Mouse (Mus musculus): ENCODE data around the gene Olfr561. TPM values are rescaled to one million over a fixed set of nuclear protein-coding genes. Genes with fewer than 3 reads are reported as not detected.

The Olfr561 gene
- not detected in 2 replicates for polyA plus RNA-seq (2014; fragmentation: Nextera tagmentation; extraction: Ambion mirVana)

DNA sequence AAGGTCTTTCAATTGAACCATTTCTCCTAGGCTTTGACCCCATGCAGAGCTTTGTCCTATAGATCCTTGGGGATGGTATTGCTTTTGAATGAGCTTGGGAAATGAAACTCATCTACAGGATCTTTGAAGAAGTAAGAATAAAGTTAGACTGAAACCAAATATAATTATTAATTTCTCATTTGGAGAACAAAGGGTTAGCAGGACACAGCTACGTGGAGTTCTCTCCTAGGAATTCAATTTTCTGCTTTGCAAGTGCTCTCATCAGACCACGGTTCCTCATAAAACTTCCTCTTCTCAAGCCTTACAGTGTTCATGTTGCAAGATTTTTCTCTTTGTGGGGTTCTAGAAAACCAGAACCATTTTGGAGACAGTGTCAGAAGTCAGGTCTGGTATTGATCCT lies at the start of gene Olfr561:
Gene Olfr561, plus strand, starts transcription at position 301 of the 400 bp plus-strand sequence.
- no peak within 1 kb of the TSS for H3K4me2 ChIP-seq (replicated peaks)
- no peaks in the 10 kb centered on the region for H3K27me3 ChIP-seq (ENCODE audit: control insufficient read depth, insufficient read depth, low read length)
- ATAC-seq (ENCODE audit: low FRiP score) (no peak), DNase-seq (ENCODE audit: low spot score) (no peak)
- no peak within 1 kb of the TSS for H3K9ac ChIP-seq
- H3K27ac ChIP-seq, result no peak within 1 kb of the TSS
- WGBS, result 86% methylated on average over 2 of the region's 2 CpGs
- no peaks in the 10 kb centered on the region for H3K9me3 ChIP-seq (ENCODE audit: control insufficient read depth, low read length)
- H3K4me1 ChIP-seq (replicated peaks; ENCODE audit: control insufficient read depth, insufficient read depth, low read length), result no peaks in the 10 kb centered on the region
- H3K36me3 ChIP-seq (replicated peaks; ENCODE audit: control insufficient read depth, insufficient read depth), result no peaks in the 10 kb centered on the region
- no peak within 1 kb of the TSS for H3K4me3 ChIP-seq (replicated peaks; ENCODE audit: low read length)

DNA sequence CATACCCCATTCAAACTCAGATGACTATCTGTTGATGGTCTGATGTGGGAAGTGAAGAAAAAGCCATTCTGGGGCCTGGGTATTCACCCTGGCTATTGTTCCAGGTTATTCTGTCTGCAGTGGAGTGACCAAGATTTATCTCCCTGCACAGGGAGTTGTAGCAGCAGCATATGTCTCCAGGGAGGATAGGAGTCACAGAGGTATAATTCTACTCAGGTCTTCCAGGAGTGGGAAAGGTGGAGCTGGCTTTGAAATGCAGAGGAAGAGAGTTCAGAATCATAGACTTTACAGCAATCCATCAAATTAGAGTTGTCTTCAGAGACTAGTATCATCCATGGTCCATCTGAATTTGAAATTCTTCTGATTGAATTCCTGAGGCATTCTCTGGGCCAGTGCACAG lies 43.6 kb upstream of the Olfr561 start, which contains the start of gene Olfr559:
Gene Olfr559, minus strand, starts transcription at position 101 of the 400 bp plus-strand sequence.
- Histone ChIP-seq H3K9me3 (ENCODE audit: control insufficient read depth, low read length) (no peaks in the 10 kb centered on the region), H3K27ac (no peak within 1 kb of the TSS), H3K36me3 (replicated peaks; ENCODE audit: control insufficient read depth, insufficient read depth) (no peaks in the 10 kb centered on the region), H3K4me1 (replicated peaks; ENCODE audit: control insufficient read depth, insufficient read depth, low read length) (no peaks in the 10 kb centered on the region), H3K27me3 (ENCODE audit: control insufficient read depth, insufficient read depth, low read length) (no peaks in the 10 kb centered on the region), H3K9ac (no peak within 1 kb of the TSS), H3K4me2 (replicated peaks) (no peak within 1 kb of the TSS), H3K4me3 (replicated peaks; ENCODE audit: low read length) (no peak within 1 kb of the TSS)
- ATAC-seq (ENCODE audit: low FRiP score), result no peak
- no peak for DNase-seq (ENCODE audit: low spot score)

DNA sequence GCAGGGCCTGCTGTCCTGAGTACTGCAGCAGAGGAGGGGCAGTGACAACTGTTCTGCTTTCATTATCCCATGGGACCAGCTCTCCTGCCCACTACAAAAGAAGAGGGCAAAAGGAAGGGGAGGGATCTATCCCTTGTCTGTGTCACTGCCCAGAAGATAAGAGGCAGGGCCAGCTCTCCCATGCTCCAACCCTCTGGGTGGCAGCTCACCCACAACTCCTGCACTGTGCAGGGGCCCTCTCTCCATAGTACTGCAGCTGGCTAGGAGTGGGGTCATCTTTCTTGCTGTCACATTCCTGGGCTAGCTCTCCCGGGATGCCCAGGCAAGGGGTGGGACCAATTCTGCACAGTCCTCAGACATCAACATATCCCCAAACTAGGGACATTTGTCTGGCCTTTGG lies 37.2 kb upstream of the Olfr561 start:
- H3K4me1 ChIP-seq (replicated peaks; ENCODE audit: control insufficient read depth, insufficient read depth, low read length), result no peaks in the 10 kb centered on the region
- H3K4me3 ChIP-seq (replicated peaks; ENCODE audit: low read length), result no peak overlapping the region
- H3K4me2 ChIP-seq (replicated peaks), result no peak overlapping the region
- H3K36me3 ChIP-seq (replicated peaks; ENCODE audit: control insufficient read depth, insufficient read depth), result no peaks in the 10 kb centered on the region
- ATAC-seq (ENCODE audit: low FRiP score) (no peak), DNase-seq (ENCODE audit: low spot score) (no peak)
- H3K27me3 ChIP-seq (ENCODE audit: control insufficient read depth, insufficient read depth, low read length), result no peaks in the 10 kb centered on the region
- no peak overlapping the region for H3K9ac ChIP-seq
- no peaks in the 10 kb centered on the region for H3K9me3 ChIP-seq (ENCODE audit: control insufficient read depth, low read length)
- H3K27ac ChIP-seq, result no peak overlapping the region
- WGBS, result 62% methylated on average over 1 of the region's 1 CpGs

DNA sequence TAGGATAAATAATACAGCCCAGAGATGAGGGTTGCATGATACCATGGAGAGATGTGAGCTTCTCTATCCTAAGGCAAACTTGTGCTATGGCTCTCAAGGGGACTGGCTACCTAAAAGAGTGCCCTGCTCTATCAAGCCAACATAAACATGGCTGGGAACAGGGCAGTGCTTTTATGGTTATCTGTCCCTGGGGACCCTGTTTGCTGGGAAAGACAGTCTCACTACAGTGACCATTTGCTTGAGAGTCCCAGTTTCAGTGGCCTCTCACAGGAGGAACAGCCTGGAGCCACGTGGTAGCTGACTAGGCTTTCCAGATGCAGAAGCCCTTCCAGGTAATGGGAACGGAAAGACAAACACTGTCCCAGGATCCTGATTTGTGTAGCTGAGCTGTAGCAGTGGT lies 33.3 kb upstream of the Olfr561 start:
- H3K4me1 ChIP-seq (replicated peaks; ENCODE audit: control insufficient read depth, insufficient read depth, low read length), result no peaks in the 10 kb centered on the region
- DNase-seq (ENCODE audit: low spot score), result no peak
- no peak for ATAC-seq (ENCODE audit: low FRiP score)
- no peak overlapping the region for H3K9ac ChIP-seq
- H3K4me2 ChIP-seq (replicated peaks), result no peak overlapping the region
- H3K4me3 ChIP-seq (replicated peaks; ENCODE audit: low read length), result no peak overlapping the region
- H3K27me3 ChIP-seq (ENCODE audit: control insufficient read depth, insufficient read depth, low read length), result no peaks in the 10 kb centered on the region
- no peak overlapping the region for H3K27ac ChIP-seq
- no peaks in the 10 kb centered on the region for H3K36me3 ChIP-seq (replicated peaks; ENCODE audit: control insufficient read depth, insufficient read depth)
- WGBS, result 80% methylated on average over 2 of the region's 2 CpGs
- no peaks in the 10 kb centered on the region for H3K9me3 ChIP-seq (ENCODE audit: control insufficient read depth, low read length)

DNA sequence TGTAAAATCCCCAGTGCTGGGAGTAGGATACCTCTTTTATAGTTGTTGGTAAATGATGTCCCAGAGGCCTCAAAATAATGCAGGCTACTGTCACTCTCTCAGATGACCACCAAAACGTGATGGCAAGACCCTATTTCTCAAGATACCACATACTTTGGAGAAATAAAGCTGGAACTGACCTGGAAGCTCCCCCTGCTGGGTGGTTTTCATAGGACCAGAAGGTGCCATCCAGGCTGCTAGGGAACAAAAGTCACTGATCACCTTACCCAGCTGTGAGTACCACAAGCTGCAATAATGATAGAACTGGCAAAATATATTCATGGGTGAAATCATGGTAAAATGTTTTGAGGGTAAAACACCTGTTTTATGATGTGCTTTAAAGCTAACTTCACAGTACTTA lies 18.9 kb upstream of the Olfr561 start:
- no peak overlapping the region for H3K4me2 ChIP-seq (replicated peaks)
- WGBS, result 26% methylated on average over 1 of the region's 1 CpGs

DNA sequence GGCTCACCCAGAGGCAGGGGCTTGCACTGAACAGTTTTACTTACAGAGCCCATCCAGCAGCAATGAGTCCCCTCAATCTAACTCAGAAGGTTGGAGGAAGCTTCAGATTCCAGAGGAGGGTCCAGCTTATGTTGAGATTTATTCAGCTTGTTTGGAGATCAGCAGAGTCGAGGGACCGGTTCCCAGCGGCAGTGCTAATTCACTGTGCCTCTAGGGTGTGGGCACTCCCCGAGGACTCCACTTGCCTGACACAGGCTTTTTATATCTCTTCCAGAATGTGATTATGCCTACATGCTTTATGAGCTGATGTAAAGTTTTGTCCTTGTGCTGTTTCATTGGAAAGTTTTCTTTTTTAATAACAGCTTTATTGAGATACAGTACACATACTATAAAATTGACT lies 11.8 kb upstream of the Olfr561 start, which contains the start of the genes Olfr560 and Olfr78:
Gene Olfr560, minus strand, starts transcription at position 101 of the 400 bp plus-strand sequence.
Gene Olfr78, minus strand, starts transcription at position 206 of the 400 bp plus-strand sequence.
- H3K4me3 ChIP-seq (replicated peaks; ENCODE audit: low read length), result no peak within 1 kb of the TSS
- H3K9ac ChIP-seq, result no peak within 1 kb of the TSS
- no peak within 1 kb of the TSS for H3K4me2 ChIP-seq (replicated peaks)
- no peak within 1 kb of the TSS for H3K27ac ChIP-seq
- DNase-seq (ENCODE audit: low spot score) (no peak), ATAC-seq (ENCODE audit: low FRiP score) (no peak)
- no peaks in the 10 kb centered on the region for H3K27me3 ChIP-seq (ENCODE audit: control insufficient read depth, insufficient read depth, low read length)
- H3K36me3 ChIP-seq (replicated peaks; ENCODE audit: control insufficient read depth, insufficient read depth), result no peaks in the 10 kb centered on the region
- WGBS, result 73% methylated on average over 4 of the region's 4 CpGs
- H3K4me1 ChIP-seq (replicated peaks; ENCODE audit: control insufficient read depth, insufficient read depth, low read length), result no peaks in the 10 kb centered on the region
- no peaks in the 10 kb centered on the region for H3K9me3 ChIP-seq (ENCODE audit: control insufficient read depth, low read length)

More for the DNA sequence above, 18.9 kb upstream of the Olfr561 start:
- no peaks in the 10 kb centered on the region for H3K4me1 ChIP-seq (replicated peaks; ENCODE audit: control insufficient read depth, insufficient read depth, low read length)
- H3K27me3 ChIP-seq (ENCODE audit: control insufficient read depth, insufficient read depth, low read length), result no peaks in the 10 kb centered on the region
- DNase-seq (ENCODE audit: low spot score), result no peak
- no peaks in the 10 kb centered on the region for H3K36me3 ChIP-seq (replicated peaks; ENCODE audit: control insufficient read depth, insufficient read depth)
- no peak overlapping the region for H3K4me3 ChIP-seq (replicated peaks; ENCODE audit: low read length)
- ATAC-seq (ENCODE audit: low FRiP score), result no peak
- H3K9ac ChIP-seq, result no peak overlapping the region
- no peaks in the 10 kb centered on the region for H3K9me3 ChIP-seq (ENCODE audit: control insufficient read depth, low read length)
- H3K27ac ChIP-seq, result no peak overlapping the region

DNA sequence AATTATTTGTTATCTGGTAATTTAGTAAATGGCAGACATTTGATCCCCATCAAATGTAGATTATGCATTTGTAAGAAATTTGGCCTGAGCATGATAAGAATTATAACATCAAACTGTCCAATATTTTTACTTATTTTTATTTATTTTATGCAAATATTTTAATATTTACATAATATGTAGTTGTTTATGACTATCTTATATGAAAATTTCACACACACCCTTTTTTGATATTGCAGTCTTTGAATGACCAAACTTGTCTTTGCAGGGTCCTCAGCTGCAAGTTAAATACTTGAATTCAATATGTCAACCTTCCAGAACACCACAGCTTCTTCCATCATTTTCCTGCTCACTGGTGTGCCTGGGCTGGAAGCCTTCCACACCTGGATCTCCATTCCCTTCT lies 32.2 kb downstream of the Olfr561 start, which contains the start of gene Olfr564:
Gene Olfr564, plus strand, starts transcription at position 301 of the 400 bp plus-strand sequence.
- Histone ChIP-seq H3K36me3 (replicated peaks; ENCODE audit: control insufficient read depth, insufficient read depth) (no peaks in the 10 kb centered on the region), H3K4me2 (replicated peaks) (no peak within 1 kb of the TSS), H3K27me3 (ENCODE audit: control insufficient read depth, insufficient read depth, low read length) (no peaks in the 10 kb centered on the region), H3K27ac (no peak within 1 kb of the TSS), H3K9ac (no peak within 1 kb of the TSS), H3K4me1 (replicated peaks; ENCODE audit: control insufficient read depth, insufficient read depth, low read length) (no peaks in the 10 kb centered on the region), H3K9me3 (ENCODE audit: control insufficient read depth, low read length) (no peaks in the 10 kb centered on the region), H3K4me3 (replicated peaks; ENCODE audit: low read length) (no peak within 1 kb of the TSS)
- ATAC-seq (ENCODE audit: low FRiP score) (no peak), DNase-seq (ENCODE audit: low spot score) (no peak)

Other genes with a start within 250 kb of the Olfr561 start
- not detected in 2 replicates for gene Olfr547, start 236.5 kb upstream of the Olfr561 start, polyA plus RNA-seq (2014; fragmentation: Nextera tagmentation; extraction: Ambion mirVana)
- gene Olfr548-ps1, start 230.3 kb upstream of the Olfr561 start, polyA plus RNA-seq (2014; fragmentation: Nextera tagmentation; extraction: Ambion mirVana), result not detected in 2 replicates
- gene Olfr549, start 221.4 kb upstream of the Olfr561 start, polyA plus RNA-seq (2014; fragmentation: Nextera tagmentation; extraction: Ambion mirVana), result not detected in 2 replicates
- gene Trim21, start 205.7 kb upstream of the Olfr561 start, polyA plus RNA-seq (2014; fragmentation: Nextera tagmentation; extraction: Ambion mirVana), result 0.11 and 0.57 TPM in 2 replicates
- gene Olfr550, start 199.8 kb upstream of the Olfr561 start, polyA plus RNA-seq (2014; fragmentation: Nextera tagmentation; extraction: Ambion mirVana), result not detected in 2 replicates
- not detected in 2 replicates for gene Olfr551, start 179.3 kb upstream of the Olfr561 start, polyA plus RNA-seq (2014; fragmentation: Nextera tagmentation; extraction: Ambion mirVana)
- gene Olfr552, start 173.5 kb upstream of the Olfr561 start, polyA plus RNA-seq (2014; fragmentation: Nextera tagmentation; extraction: Ambion mirVana), result not detected in 2 replicates
- not detected in 2 replicates for gene Olfr553, start 153.0 kb upstream of the Olfr561 start, polyA plus RNA-seq (2014; fragmentation: Nextera tagmentation; extraction: Ambion mirVana)
- not detected in 2 replicates for gene Olfr554, start 132.8 kb upstream of the Olfr561 start, polyA plus RNA-seq (2014; fragmentation: Nextera tagmentation; extraction: Ambion mirVana)
- gene Olfr555, start 112.4 kb upstream of the Olfr561 start, polyA plus RNA-seq (2014; fragmentation: Nextera tagmentation; extraction: Ambion mirVana), result not detected in 2 replicates
- not detected in 2 replicates for gene Olfr556, start 106.3 kb upstream of the Olfr561 start, polyA plus RNA-seq (2014; fragmentation: Nextera tagmentation; extraction: Ambion mirVana)
- gene Trim68, start 83.9 kb upstream of the Olfr561 start, polyA plus RNA-seq (2014; fragmentation: Nextera tagmentation; extraction: Ambion mirVana), result 8.3 and 8.4 TPM in 2 replicates
- not detected in 2 replicates for gene Olfr557, start 75.3 kb upstream of the Olfr561 start, polyA plus RNA-seq (2014; fragmentation: Nextera tagmentation; extraction: Ambion mirVana)
- gene Olfr558, start 69.0 kb upstream of the Olfr561 start, polyA plus RNA-seq (2014; fragmentation: Nextera tagmentation; extraction: Ambion mirVana), result 0.08 and 0.22 TPM in 2 replicates
- gene Olfr33, start 52.2 kb upstream of the Olfr561 start, polyA plus RNA-seq (2014; fragmentation: Nextera tagmentation; extraction: Ambion mirVana), result not detected in 2 replicates
- gene Olfr559, start 43.7 kb upstream of the Olfr561 start, polyA plus RNA-seq (2014; fragmentation: Nextera tagmentation; extraction: Ambion mirVana), result not detected in 2 replicates
- gene Olfr560, start 11.9 kb upstream of the Olfr561 start, polyA plus RNA-seq (2014; fragmentation: Nextera tagmentation; extraction: Ambion mirVana), result not detected in 2 replicates
- 0.13 and 0.17 TPM in 2 replicates for gene Olfr78, start 11.8 kb upstream of the Olfr561 start, polyA plus RNA-seq (2014; fragmentation: Nextera tagmentation; extraction: Ambion mirVana)
- not detected in 2 replicates for gene Olfr564, start 32.3 kb downstream of the Olfr561 start, polyA plus RNA-seq (2014; fragmentation: Nextera tagmentation; extraction: Ambion mirVana)
- gene Olfr566, start 87.5 kb downstream of the Olfr561 start, polyA plus RNA-seq (2014; fragmentation: Nextera tagmentation; extraction: Ambion mirVana), result not detected in 2 replicates
- gene Olfr568, start 105.9 kb downstream of the Olfr561 start, polyA plus RNA-seq (2014; fragmentation: Nextera tagmentation; extraction: Ambion mirVana), result not detected in 2 replicates
- gene Olfr569, start 119.7 kb downstream of the Olfr561 start, polyA plus RNA-seq (2014; fragmentation: Nextera tagmentation; extraction: Ambion mirVana), result not detected in 2 replicates
- 0.25 TPM in 1 of 2 replicates, not detected in the other for gene Olfr570, start 123.4 kb downstream of the Olfr561 start, polyA plus RNA-seq (2014; fragmentation: Nextera tagmentation; extraction: Ambion mirVana)
- gene Olfr571, start 146.3 kb downstream of the Olfr561 start, polyA plus RNA-seq (2014; fragmentation: Nextera tagmentation; extraction: Ambion mirVana), result not detected in 2 replicates
- gene Olfr572, start 153.2 kb downstream of the Olfr561 start, polyA plus RNA-seq (2014; fragmentation: Nextera tagmentation; extraction: Ambion mirVana), result not detected in 2 replicates
- not detected in 2 replicates for gene Olfr573-ps1, start 171.4 kb downstream of the Olfr561 start, polyA plus RNA-seq (2014; fragmentation: Nextera tagmentation; extraction: Ambion mirVana)
- not detected in 2 replicates for gene Olfr574, start 177.2 kb downstream of the Olfr561 start, polyA plus RNA-seq (2014; fragmentation: Nextera tagmentation; extraction: Ambion mirVana)
- gene Olfr575, start 187.6 kb downstream of the Olfr561 start, polyA plus RNA-seq (2014; fragmentation: Nextera tagmentation; extraction: Ambion mirVana), result not detected in 2 replicates
- not detected in 2 replicates for gene Olfr576, start 191.4 kb downstream of the Olfr561 start, polyA plus RNA-seq (2014; fragmentation: Nextera tagmentation; extraction: Ambion mirVana)
- gene Olfr577, start 204.7 kb downstream of the Olfr561 start, polyA plus RNA-seq (2014; fragmentation: Nextera tagmentation; extraction: Ambion mirVana), result not detected in 2 replicates
- gene Olfr578, start 218.1 kb downstream of the Olfr561 start, polyA plus RNA-seq (2014; fragmentation: Nextera tagmentation; extraction: Ambion mirVana), result not detected in 2 replicates

Data from hindbrain, embryonic 14.5 days (tissue).